Mouse (Mus musculus) thymus, adult 2 months (tissue): ENCODE data around the gene Arhgef7.

Experiments used
- CTCF ChIP-seq: fragments of 200-500 bp; IDR thresholded peaks from 2 replicates; pipeline ENCODE4 v1.5.1; 2012; ENCODE audit warnings: mild to moderate bottlenecking, control low read depth, low read length, moderate library complexity, borderline replicate concordance; ENCODE audit not compliant: control insufficient read depth, poor library complexity, insufficient read depth; ENCODE audit errors: extremely low read depth
- POLR2A ChIP-seq: fragments of 200-500 bp; IDR thresholded peaks from 2 replicates; pipeline ENCODE4 v1.6.1; 2012; ENCODE audit warnings: mild to moderate bottlenecking, low read length, control low read depth, moderate library complexity; ENCODE audit not compliant: control insufficient read depth, poor library complexity, insufficient read depth; ENCODE audit errors: extremely low read depth

DNA sequence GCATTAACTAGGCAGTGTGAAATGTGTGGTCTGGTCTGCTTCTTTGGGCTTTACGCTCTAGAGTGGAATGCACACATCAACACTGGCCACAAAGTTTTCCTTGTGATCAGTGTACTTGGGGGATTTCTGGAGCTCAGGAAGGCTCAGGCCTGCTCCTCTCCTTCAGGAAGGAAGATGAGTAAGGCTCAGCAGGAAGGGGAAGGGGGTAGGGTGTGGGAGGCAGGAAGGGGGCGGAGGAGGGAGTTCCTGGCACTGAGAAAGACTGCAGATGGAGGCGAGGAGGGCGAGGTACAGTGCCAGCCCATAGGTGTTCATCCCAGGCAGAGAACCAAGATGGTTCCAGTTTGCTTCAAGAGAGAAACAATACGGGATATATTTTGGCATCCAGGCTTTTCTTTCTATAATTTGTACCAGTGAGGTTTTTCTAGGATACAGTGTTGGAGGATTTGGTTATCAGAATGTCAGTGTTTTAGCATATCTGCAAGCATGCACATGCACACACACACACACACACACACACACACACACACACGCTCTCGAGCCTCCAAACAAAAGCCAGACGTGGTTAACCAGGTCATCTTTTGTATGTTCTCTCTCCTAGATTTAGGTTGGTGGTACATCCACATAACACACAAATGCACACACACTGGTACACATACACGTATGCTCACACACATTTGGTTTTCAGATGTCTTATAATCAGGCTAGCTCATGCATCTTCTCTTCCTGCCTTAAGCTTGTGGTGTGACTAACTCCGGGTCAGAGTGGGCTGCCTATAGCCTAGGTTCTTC lies 52.5 kb downstream of the Arhgef7 start:
- TF ChIP-seq POLR2A, result no peak
- TF ChIP-seq CTCF, result no peak
